Mouse (Mus musculus) forebrain, postnatal 0 days (tissue): ENCODE data around the gene Trpv6. TPM values are rescaled to one million over a fixed set of nuclear protein-coding genes. Genes with fewer than 3 reads are reported as not detected.

Experiments used
- ATAC-seq: fragments of 200-750 bp; cut with Nextera tagmentation; 2 replicates; pipeline ENCODE4 v1.8.0; 2017; ENCODE audit warnings: mild to moderate bottlenecking, moderate library complexity
- DNase-seq: peaks from one replicate; pipeline ENCODE4 v3.0.0-alpha.2; 2015
- H3K27ac ChIP-seq: fragments of 300-500 bp; sonication (generic); 2 replicates; pipeline ENCODE4 v1.5.1; 2014; ENCODE audit warnings: low read depth, mild to moderate bottlenecking, antibody characterized with exemption, low read length, moderate library complexity, mixed read lengths
- H3K27me3 ChIP-seq: fragments of 300-500 bp; sonication (generic); 2 replicates; pipeline ENCODE4 v1.6.1; 2014; ENCODE audit warnings: mild to moderate bottlenecking, low read length, mixed read lengths; ENCODE audit not compliant: insufficient read depth
- H3K36me3 ChIP-seq: fragments of 300-500 bp; sonication (generic); 2 replicates; pipeline ENCODE4 v1.6.1; 2014; ENCODE audit warnings: mild to moderate bottlenecking, moderate library complexity; ENCODE audit not compliant: insufficient read depth
- H3K4me1 ChIP-seq: fragments of 300-500 bp; sonication (generic); 2 replicates; pipeline ENCODE4 v1.6.1; 2014; ENCODE audit warnings: antibody characterized with exemption; ENCODE audit not compliant: insufficient read depth
- H3K4me2 ChIP-seq: fragments of 300-500 bp; sonication (generic); 2 replicates; pipeline ENCODE4 v1.6.1; 2014; ENCODE audit warnings: low read depth, mild to moderate bottlenecking, moderate library complexity
- H3K4me3 ChIP-seq: fragments of 300-500 bp; sonication (generic); 2 replicates; pipeline ENCODE4 v1.5.1; 2014; ENCODE audit warnings: low read depth, low read length, mixed read lengths
- H3K9ac ChIP-seq: fragments of 300-500 bp; sonication (generic); 2 replicates; pipeline ENCODE4 v1.6.1; 2014; ENCODE audit warnings: mild to moderate bottlenecking
- H3K9me3 ChIP-seq: fragments of 300-500 bp; sonication (generic); 2 replicates; pipeline ENCODE4 v1.6.1; 2016; ENCODE audit warnings: low read length
- CTCF ChIP-seq: sonication (generic); IDR thresholded peaks from 2 replicates; pipeline ENCODE4 v1.5.1; 2016; ENCODE audit warnings: antibody characterized with exemption, control low read depth, low read depth
- WGBS: fragments of 180-500 bp; shearing (Covaris S2); extraction: QIAGEN DNeasy Blood & Tissue Kit; methylation state at CpG from one replicate; pipeline ENCODE4 v1.1.7; 2014; 5-methylcytosine and 5-hydroxymethylcytosine counted together
- polyA plus RNA-seq: library from polyadenylated mRNA; unstranded; fragments of >200 nt; fragmentation: Nextera tagmentation; extraction: Ambion mirVana; gene quantifications from 2 replicates; pipeline ENCODE4 v1.2.1, GENCODE M21; 2015
- total RNA-seq: library from RNA; depleted of rRNA; stranded (reverse); fragments of >200 nt; gene quantifications from 2 replicates; pipeline ENCODE4 v1.2.3, GENCODE M21; 2014; rRNA removed

Gene Trpv6
- total and polyA plus RNA-seq, 2 experiments from 2014 or later: 0.65 TPM; not detected in 1

GRCm38 (mm10) chr6:41605061-41605793 lies 31.0 kb downstream of the Trpv6 start, which contains the start of gene Ephb6:
Gene Ephb6, plus strand, starts transcription at chr6:41605482.
- H3K4me1 ChIP-seq: peaks cover 13% of the 10 kb centered on the region
- peak within 1 kb of the TSS; percentile 91 for H3K4me3 ChIP-seq
- DNase-seq: peak; percentile 87
- H3K9ac ChIP-seq: peak within 1 kb of the TSS; percentile 84
- H3K27me3 ChIP-seq: no peaks in the 10 kb centered on the region
- H3K27ac ChIP-seq: peak within 1 kb of the TSS; percentile 90
- peak; percentile 17; the same call in 1 of the 2 replicates for TF ChIP-seq CTCF
- H3K4me2 ChIP-seq: peak within 1 kb of the TSS; percentile 90
- under 1% methylated on average over 64 of the region's 68 CpGs for WGBS
- H3K9me3 ChIP-seq: no peaks in the 10 kb centered on the region
- peak; percentile 91 for ATAC-seq
- no peaks in the 10 kb centered on the region for H3K36me3 ChIP-seq

- peak; percentile 87 for DNase-seq
- TF ChIP-seq CTCF: peak; percentile 82
- no peaks in the 10 kb centered on the region for H3K36me3 ChIP-seq
- peak overlapping the region; percentile 84 for H3K9ac ChIP-seq
- H3K4me3 ChIP-seq: peak overlapping the region; percentile 91
- H3K27ac ChIP-seq: peak overlapping the region; percentile 90
- no peaks in the 10 kb centered on the region for H3K27me3 ChIP-seq
- ATAC-seq: peak; percentile 77
- peaks cover 13% of the 10 kb centered on the region for H3K4me1 ChIP-seq
- peak overlapping the region; percentile 90 for H3K4me2 ChIP-seq
- WGBS: under 1% methylated on average over 23 of the region's 23 CpGs
- no peaks in the 10 kb centered on the region for H3K9me3 ChIP-seq
Observed at GRCm38 (mm10) chr6:41604401-41605050, 31.7 kb downstream of the Trpv6 start.

GRCm38 (mm10) chr6:41582189-41582588 lies 54.0 kb downstream of the Trpv6 start:
- H3K4me3 ChIP-seq: no peak overlapping the region
- no peak overlapping the region for H3K27ac ChIP-seq
- no peaks in the 10 kb centered on the region for H3K4me1 ChIP-seq
- no peak overlapping the region for H3K4me2 ChIP-seq
- ATAC-seq (no peak), DNase-seq (no peak)
- no peaks in the 10 kb centered on the region for H3K27me3 ChIP-seq
- 80% methylated on average over 1 of the region's 1 CpGs for WGBS
- no peaks in the 10 kb centered on the region for H3K36me3 ChIP-seq
- no peak overlapping the region for H3K9ac ChIP-seq
- no peaks in the 10 kb centered on the region for H3K9me3 ChIP-seq
- no peak for TF ChIP-seq CTCF

- DNase-seq: no peak
- no peak for ATAC-seq
- Histone ChIP-seq H3K4me3 (no peak overlapping the region), H3K27me3 (no peaks in the 10 kb centered on the region), H3K4me1 (no peaks in the 10 kb centered on the region), H3K9me3 (no peaks in the 10 kb centered on the region), H3K36me3 (no peaks in the 10 kb centered on the region), H3K9ac (no peak overlapping the region), H3K27ac (no peak overlapping the region), H3K4me2 (no peak overlapping the region)
- no peak for TF ChIP-seq CTCF
- WGBS: 69% methylated on average over 7 of the region's 7 CpGs
Observed at GRCm38 (mm10) chr6:41581295-41581694, 54.9 kb downstream of the Trpv6 start.

GRCm38 (mm10) chr6:41577297-41577696 lies 58.9 kb downstream of the Trpv6 start:
- WGBS: 20% methylated on average over 5 of the region's 5 CpGs
- TF ChIP-seq CTCF: no peak
- Histone ChIP-seq H3K27ac (no peak overlapping the region), H3K9me3 (no peaks in the 10 kb centered on the region), H3K4me1 (no peaks in the 10 kb centered on the region), H3K36me3 (no peaks in the 10 kb centered on the region), H3K27me3 (no peaks in the 10 kb centered on the region), H3K9ac (no peak overlapping the region), H3K4me3 (no peak overlapping the region), H3K4me2 (no peak overlapping the region)
- ATAC-seq: no peak
- DNase-seq: no peak

GRCm38 (mm10) chr6:41576526-41577097 lies 59.6 kb downstream of the Trpv6 start:
- Histone ChIP-seq H3K36me3 (no peaks in the 10 kb centered on the region), H3K9ac (no peak overlapping the region), H3K4me2 (no peak overlapping the region), H3K4me3 (no peak overlapping the region), H3K4me1 (no peaks in the 10 kb centered on the region), H3K27me3 (no peaks in the 10 kb centered on the region), H3K9me3 (no peaks in the 10 kb centered on the region), H3K27ac (no peak overlapping the region)
- WGBS: 42% methylated on average over 5 of the region's 5 CpGs
- DNase-seq (no peak), ATAC-seq (no peak)
- TF ChIP-seq CTCF: no peak

Other genes with a start within 250 kb of the Trpv6 start
- gene Gm5771, start 244.0 kb downstream of the Trpv6 start, total RNA-seq: not detected in 2 replicates
- not detected in 2 replicates for gene Gm5771, start 244.0 kb downstream of the Trpv6 start, polyA plus RNA-seq
- not detected in 2 replicates for gene Gm10334, start 190.3 kb downstream of the Trpv6 start, total RNA-seq
- not detected in 2 replicates for gene Gm10334, start 190.3 kb downstream of the Trpv6 start, polyA plus RNA-seq
- gene Prss1, start 177.5 kb downstream of the Trpv6 start, total RNA-seq: not detected in 2 replicates
- not detected in 2 replicates for gene Prss1, start 177.5 kb downstream of the Trpv6 start, polyA plus RNA-seq
- gene Prss2, start 114.6 kb downstream of the Trpv6 start, total RNA-seq: not detected in 2 replicates
- not detected in 2 replicates for gene Prss2, start 114.6 kb downstream of the Trpv6 start, polyA plus RNA-seq
- 47.6 and 58.4 TPM in 2 replicates for gene Ephb6, start 30.9 kb downstream of the Trpv6 start, total RNA-seq
- 31.6 and 34.6 TPM in 2 replicates for gene Ephb6, start 30.9 kb downstream of the Trpv6 start, polyA plus RNA-seq
- gene Trpv5, start 44.4 kb upstream of the Trpv6 start, total RNA-seq: not detected in 2 replicates
- gene Trpv5, start 44.4 kb upstream of the Trpv6 start, polyA plus RNA-seq: not detected in 2 replicates
- not detected in 2 replicates for gene Llcfc1, start 48.0 kb upstream of the Trpv6 start, total RNA-seq
- not detected in 2 replicates for gene Llcfc1, start 48.0 kb upstream of the Trpv6 start, polyA plus RNA-seq
- not detected in 2 replicates for gene Kel, start 67.9 kb upstream of the Trpv6 start, total RNA-seq
- gene Kel, start 67.9 kb upstream of the Trpv6 start, polyA plus RNA-seq: not detected in 2 replicates
- not detected in 2 replicates for gene Olfr459, start 138.8 kb upstream of the Trpv6 start, total RNA-seq
- gene Olfr459, start 138.8 kb upstream of the Trpv6 start, polyA plus RNA-seq: not detected in 2 replicates
- not detected in 2 replicates for gene Pip, start 211.1 kb upstream of the Trpv6 start, total RNA-seq
- gene Pip, start 211.1 kb upstream of the Trpv6 start, polyA plus RNA-seq: not detected in 2 replicates
- gene Sval2, start 216.6 kb upstream of the Trpv6 start, total RNA-seq: not detected in 2 replicates
- 0.26 TPM in 1 of 2 replicates, not detected in the other for gene Sval2, start 216.6 kb upstream of the Trpv6 start, polyA plus RNA-seq